Mouse (Mus musculus) liver, embryonic 16.5 days (tissue): ENCODE results near the gene Ush2a. TPM values are rescaled to one million over a fixed set of nuclear protein-coding genes. Genes with fewer than 3 reads are reported as not detected.

Experiments used
- ATAC-seq: fragments of 200-750 bp; cut with Nextera tagmentation; 2 replicates; pipeline ENCODE4 v1.8.0; 2017; ENCODE audit warnings: low read depth, mild to moderate bottlenecking, moderate number of reproducible peaks, moderate library complexity
- H3K27ac ChIP-seq: fragments of 300-500 bp; sonication (generic); 2 replicates; pipeline ENCODE4 v1.5.1; 2014; ENCODE audit warnings: mild to moderate bottlenecking, low read length
- H3K27me3 ChIP-seq: fragments of 300-500 bp; sonication (generic); 2 replicates; pipeline ENCODE4 v1.6.1; 2014; ENCODE audit warnings: low read depth, low read length, mixed read lengths; ENCODE audit not compliant: control insufficient read depth, insufficient read depth
- H3K36me3 ChIP-seq: fragments of 300-500 bp; sonication (generic); 2 replicates; pipeline ENCODE4 v1.6.1; 2014; ENCODE audit warnings: mild to moderate bottlenecking; ENCODE audit not compliant: control insufficient read depth, insufficient read depth
- H3K4me1 ChIP-seq: fragments of 300-500 bp; sonication (generic); 2 replicates; pipeline ENCODE4 v1.6.1; 2014; ENCODE audit warnings: low read depth, low read length, mixed read lengths; ENCODE audit not compliant: control insufficient read depth
- H3K4me2 ChIP-seq: fragments of 300-500 bp; sonication (generic); 2 replicates; pipeline ENCODE4 v1.6.1; 2014; ENCODE audit warnings: low read depth, low read length, mixed read lengths
- H3K4me3 ChIP-seq: fragments of 300-500 bp; sonication (generic); 2 replicates; pipeline ENCODE4 v1.5.1; 2014; ENCODE audit warnings: low read depth, mild to moderate bottlenecking, low read length
- H3K9ac ChIP-seq: fragments of 300-500 bp; sonication (generic); 2 replicates; pipeline ENCODE4 v1.6.1; 2014; ENCODE audit warnings: low read depth, low read length
- H3K9me3 ChIP-seq: fragments of 300-500 bp; sonication (generic); replicated peaks from 2 replicates; pipeline ENCODE4 v1.6.1; 2016; ENCODE audit warnings: low read length; ENCODE audit not compliant: control insufficient read depth
- WGBS: fragments of 180-500 bp; shearing (Covaris S2); extraction: QIAGEN DNeasy Blood & Tissue Kit; methylation state at CpG from one replicate; pipeline ENCODE4 v1.1.7; 2014; ENCODE audit not compliant: insufficient replicate concordance; 5-methylcytosine and 5-hydroxymethylcytosine counted together
- polyA plus RNA-seq: library from polyadenylated mRNA; unstranded; fragments of >200 nt; fragmentation: Nextera tagmentation; extraction: Ambion mirVana; gene quantifications from 2 replicates; pipeline ENCODE4 v1.2.1, GENCODE M21; 2015

Gene Ush2a
- polyA plus RNA-seq, 1 experiment from 2014 or later: 0.01 TPM

DNA sequence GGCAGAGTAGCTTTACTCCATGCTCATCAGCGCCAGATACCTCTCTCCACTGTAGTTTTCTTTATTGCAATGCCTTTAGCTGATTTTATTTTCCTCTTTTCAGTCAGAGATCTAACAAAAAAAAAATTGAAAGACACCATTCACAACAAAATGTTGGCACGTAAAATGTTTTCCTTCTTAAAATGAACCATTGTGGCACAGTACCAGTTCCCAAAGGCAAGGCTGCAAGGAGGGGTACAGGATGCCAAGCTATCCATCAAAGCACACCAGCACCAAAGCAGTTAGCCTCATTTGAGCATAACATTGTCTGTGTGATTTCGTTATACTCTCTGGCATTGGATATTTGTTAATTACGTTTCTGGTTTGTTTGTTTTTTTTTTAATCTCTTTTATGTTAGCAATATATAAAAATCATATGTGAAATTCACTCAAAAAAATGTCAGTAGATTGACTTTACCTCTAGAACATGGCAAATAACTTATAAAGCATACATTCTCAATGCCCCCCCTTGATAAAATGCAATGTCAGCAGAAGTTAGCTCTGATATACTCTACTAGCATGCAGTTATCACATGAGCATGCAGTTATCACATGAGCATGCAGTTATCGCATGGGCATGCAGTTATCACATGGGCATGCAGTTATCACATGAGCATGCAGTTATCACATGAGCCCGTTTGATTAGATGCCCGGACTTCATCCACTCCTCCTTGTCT is 510.9 kb downstream of the Ush2a start:
- H3K27me3 ChIP-seq: no peaks in the 10 kb centered on the region

DNA sequence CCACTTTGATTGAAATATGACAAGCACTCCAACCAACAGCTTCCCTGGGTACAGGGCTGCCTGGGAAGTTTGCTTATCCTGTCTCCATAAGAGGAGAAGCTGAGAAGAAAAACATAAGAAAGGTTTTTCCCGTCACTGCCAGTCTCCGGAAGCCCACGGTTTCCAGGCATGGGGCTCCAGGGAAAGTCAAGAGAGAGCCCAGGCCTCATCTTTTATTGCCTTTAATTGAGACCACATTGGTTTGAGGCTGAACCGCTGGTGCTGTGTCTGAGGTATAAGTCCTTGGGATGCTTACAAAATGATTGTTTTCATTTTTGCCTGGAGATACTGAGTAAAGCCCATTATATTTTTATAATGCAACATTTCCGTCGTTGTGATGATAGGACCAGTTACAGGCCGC is 511.8 kb downstream of the Ush2a start:
- ATAC-seq: no peak
- no peaks in the 10 kb centered on the region for H3K36me3 ChIP-seq
- no peak overlapping the region for H3K9ac ChIP-seq
- H3K27me3 ChIP-seq: no peaks in the 10 kb centered on the region
- 69% methylated on average over 7 of the region's 7 CpGs for WGBS
- H3K4me1 ChIP-seq: no peaks in the 10 kb centered on the region
- H3K4me3 ChIP-seq: no peak overlapping the region
- no peak overlapping the region for H3K4me2 ChIP-seq
- no peak overlapping the region for H3K27ac ChIP-seq
- no peaks in the 10 kb centered on the region for H3K9me3 ChIP-seq

More for the DNA sequence above, 510.9 kb downstream of the Ush2a start:
- no peaks in the 10 kb centered on the region for H3K4me1 ChIP-seq
- no peak overlapping the region for H3K4me2 ChIP-seq
- no peaks in the 10 kb centered on the region for H3K9me3 ChIP-seq
- no peak overlapping the region for H3K4me3 ChIP-seq
- H3K27ac ChIP-seq: no peak overlapping the region
- no peak for ATAC-seq
- 61% methylated on average over 7 of the region's 7 CpGs for WGBS
- no peaks in the 10 kb centered on the region for H3K36me3 ChIP-seq
- no peak overlapping the region for H3K9ac ChIP-seq

DNA sequence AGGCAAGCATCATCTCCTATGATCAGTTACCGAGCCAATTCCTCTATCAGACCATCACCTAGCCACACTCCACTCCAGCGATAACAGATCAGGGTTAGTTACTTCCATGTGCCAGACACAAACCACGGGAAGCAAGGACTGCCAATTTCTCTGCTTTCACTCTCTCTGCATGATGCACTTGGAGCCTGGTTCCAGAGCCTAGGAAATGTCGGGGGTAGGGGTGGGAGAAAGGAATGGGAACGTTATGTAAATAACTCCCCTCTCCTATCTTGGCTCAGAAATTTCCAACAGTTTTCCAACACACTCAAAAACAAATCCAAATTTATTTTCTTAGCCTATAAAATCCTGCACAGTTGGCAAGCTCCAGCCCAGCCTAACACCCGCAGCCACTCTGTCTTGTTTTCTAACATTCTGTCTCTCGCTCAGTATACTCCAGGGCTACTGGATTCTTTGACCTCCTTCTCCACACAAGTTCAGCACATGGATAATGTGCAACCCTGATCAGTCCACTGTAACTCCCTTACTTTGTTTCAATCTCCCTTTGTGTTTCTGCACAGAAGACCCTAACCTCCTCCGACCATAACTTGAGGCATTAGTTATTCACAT is 515.8 kb downstream of the Ush2a start:
- Histone ChIP-seq H3K4me1 (no peaks in the 10 kb centered on the region), H3K36me3 (no peaks in the 10 kb centered on the region), H3K27ac (no peak overlapping the region), H3K9ac (no peak overlapping the region), H3K4me2 (no peak overlapping the region), H3K27me3 (no peaks in the 10 kb centered on the region), H3K9me3 (no peaks in the 10 kb centered on the region), H3K4me3 (no peak overlapping the region)
- no peak for ATAC-seq
- WGBS: 57% methylated on average over 8 of the region's 8 CpGs

DNA sequence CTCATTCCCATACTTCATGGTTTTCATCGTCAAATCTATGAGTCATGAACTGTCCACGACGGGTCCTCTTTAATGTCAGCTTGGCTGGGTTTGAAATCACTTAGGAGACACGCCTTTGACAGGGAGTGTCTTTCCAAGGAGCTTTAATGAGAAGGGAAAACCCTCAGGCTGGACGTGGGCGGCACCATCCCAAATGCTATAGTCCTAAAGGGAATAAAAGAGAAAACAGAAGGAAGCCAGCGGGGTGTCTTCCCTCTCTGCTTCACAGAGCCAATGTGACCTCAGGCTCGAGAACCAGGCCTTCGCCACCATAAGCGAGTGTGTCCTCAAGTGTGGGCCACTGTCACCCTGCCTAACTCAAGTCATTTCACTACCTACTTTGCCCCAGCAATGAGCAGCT is 523.2 kb downstream of the Ush2a start:
- WGBS: 61% methylated on average over 10 of the region's 10 CpGs
- ATAC-seq: no peak
- H3K4me1 ChIP-seq: no peaks in the 10 kb centered on the region
- H3K4me3 ChIP-seq: no peak overlapping the region
- no peaks in the 10 kb centered on the region for H3K36me3 ChIP-seq
- no peak overlapping the region for H3K9ac ChIP-seq
- H3K4me2 ChIP-seq: no peak overlapping the region
- H3K27ac ChIP-seq: no peak overlapping the region
- H3K27me3 ChIP-seq: no peaks in the 10 kb centered on the region
- no peaks in the 10 kb centered on the region for H3K9me3 ChIP-seq

DNA sequence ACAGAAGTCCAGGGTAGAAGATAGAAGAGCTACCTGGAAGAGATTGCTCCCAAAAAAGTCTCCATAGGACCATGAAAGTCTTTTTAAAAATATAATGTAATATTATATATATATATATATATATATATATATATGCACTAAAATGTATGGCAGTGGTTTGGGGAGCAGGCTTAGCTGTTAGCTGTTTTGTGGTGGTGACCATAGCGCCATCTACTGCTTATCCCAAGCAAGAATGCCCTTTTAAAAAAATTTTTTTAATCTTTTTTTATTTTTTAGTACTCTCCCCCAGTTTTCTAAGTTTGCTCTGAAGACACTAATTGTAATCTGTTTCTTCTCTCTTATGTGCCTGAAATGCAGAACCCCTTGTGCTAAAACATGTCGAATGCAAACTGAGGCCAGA is 543.2 kb downstream of the Ush2a start:
- Histone ChIP-seq H3K4me3 (no peak overlapping the region), H3K27ac (no peak overlapping the region), H3K36me3 (no peaks in the 10 kb centered on the region), H3K9ac (no peak overlapping the region), H3K4me1 (no peaks in the 10 kb centered on the region), H3K27me3 (no peaks in the 10 kb centered on the region), H3K9me3 (no peaks in the 10 kb centered on the region), H3K4me2 (no peak overlapping the region)
- ATAC-seq: no peak
- WGBS: 22% methylated on average over 2 of the region's 2 CpGs

DNA sequence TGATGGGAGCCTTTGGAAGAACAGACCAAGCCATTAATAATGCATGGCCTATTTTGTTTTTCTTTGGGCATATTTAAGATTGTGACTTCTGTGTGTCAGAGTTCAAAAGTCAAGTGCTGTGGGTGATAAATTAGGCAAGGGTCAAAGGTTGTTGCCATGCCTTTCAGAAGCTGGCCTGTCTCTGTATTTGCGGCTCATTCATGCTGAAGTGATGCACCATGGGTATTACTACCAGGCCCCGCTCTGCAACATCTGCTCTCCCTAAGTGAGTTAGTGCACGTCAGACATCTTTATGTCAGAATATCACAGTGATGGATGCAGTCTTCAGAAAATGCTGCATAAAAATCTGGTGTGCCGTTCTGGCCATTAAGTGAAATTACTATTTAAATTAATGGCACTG is 544.0 kb downstream of the Ush2a start:
- Histone ChIP-seq H3K9ac (no peak overlapping the region), H3K4me2 (no peak overlapping the region), H3K4me3 (no peak overlapping the region), H3K27ac (no peak overlapping the region), H3K36me3 (no peaks in the 10 kb centered on the region), H3K4me1 (no peaks in the 10 kb centered on the region), H3K9me3 (no peaks in the 10 kb centered on the region), H3K27me3 (no peaks in the 10 kb centered on the region)
- WGBS: 62% methylated on average over 4 of the region's 4 CpGs
- ATAC-seq: no peak

DNA sequence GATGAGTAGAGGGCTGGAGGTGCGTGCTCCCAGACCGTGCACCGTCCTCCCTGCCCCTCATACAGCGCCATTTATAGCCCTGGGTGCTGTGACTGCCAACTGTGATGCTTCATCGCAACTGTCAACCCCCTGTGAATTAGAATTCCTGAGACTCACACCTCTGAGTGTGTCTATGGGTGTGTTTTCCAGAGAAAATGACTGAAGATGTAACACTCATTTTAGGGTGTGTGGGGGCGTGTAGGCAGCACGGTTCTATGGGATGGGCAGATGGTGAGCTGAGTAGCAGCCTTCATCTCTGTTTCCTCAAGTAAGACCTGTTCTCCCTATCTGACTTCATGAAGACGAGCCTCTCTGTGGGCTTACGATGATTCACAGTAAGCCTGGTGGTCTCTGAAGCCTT is 548.8 kb downstream of the Ush2a start:
- no peaks in the 10 kb centered on the region for H3K27me3 ChIP-seq
- H3K4me1 ChIP-seq: no peaks in the 10 kb centered on the region
- H3K9ac ChIP-seq: no peak overlapping the region
- no peaks in the 10 kb centered on the region for H3K9me3 ChIP-seq
- no peak for ATAC-seq
- no peak overlapping the region for H3K27ac ChIP-seq
- 69% methylated on average over 9 of the region's 9 CpGs for WGBS
- no peaks in the 10 kb centered on the region for H3K36me3 ChIP-seq
- no peak overlapping the region for H3K4me2 ChIP-seq
- no peak overlapping the region for H3K4me3 ChIP-seq

DNA sequence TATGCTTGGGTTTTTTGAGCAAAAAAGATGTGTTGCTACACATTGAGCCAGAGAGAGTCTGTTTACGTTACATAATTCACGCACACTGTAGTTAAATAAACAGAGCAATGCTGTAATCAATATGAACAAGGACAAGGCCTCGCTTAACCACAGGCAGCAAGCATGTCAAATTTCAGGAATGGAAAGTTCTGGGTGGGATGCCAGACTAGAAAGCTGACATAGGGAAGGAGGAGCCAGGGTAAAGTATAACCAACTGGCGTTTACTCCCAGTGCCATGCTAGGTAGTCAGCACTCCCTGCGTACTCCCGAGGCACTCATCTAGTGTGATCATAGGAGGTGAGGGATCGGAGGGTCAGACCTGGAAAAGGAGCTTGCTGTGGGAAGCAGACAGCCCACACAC is 553.2 kb downstream of the Ush2a start:
- Histone ChIP-seq H3K4me1 (no peaks in the 10 kb centered on the region), H3K4me3 (no peak overlapping the region), H3K9ac (no peak overlapping the region), H3K27ac (no peak overlapping the region), H3K4me2 (no peak overlapping the region), H3K27me3 (no peaks in the 10 kb centered on the region), H3K36me3 (no peaks in the 10 kb centered on the region), H3K9me3 (no peaks in the 10 kb centered on the region)
- no peak for ATAC-seq
- 60% methylated on average over 7 of the region's 7 CpGs for WGBS

DNA sequence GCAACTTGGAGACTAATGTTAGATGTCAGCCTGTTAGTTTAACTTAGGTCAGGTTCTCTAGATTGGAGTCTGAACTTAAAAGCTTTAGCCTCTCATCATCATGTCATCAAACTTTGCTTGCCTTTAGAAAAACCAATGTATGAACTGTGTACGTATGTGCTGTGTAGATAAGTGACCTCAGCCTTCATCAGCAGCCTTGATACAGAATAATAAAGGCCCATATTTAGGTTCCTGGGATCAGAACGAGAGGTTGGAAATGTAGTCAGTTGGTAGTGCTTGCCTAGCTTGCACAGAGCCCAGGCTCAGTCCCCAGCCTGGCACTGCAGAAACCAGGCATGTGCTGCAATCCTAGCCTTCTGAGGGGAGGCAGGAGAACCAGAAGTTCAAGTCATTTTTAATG is 562.4 kb downstream of the Ush2a start:
- H3K27me3 ChIP-seq: no peaks in the 10 kb centered on the region
- no peak overlapping the region for H3K27ac ChIP-seq
- H3K9ac ChIP-seq: no peak overlapping the region
- H3K4me2 ChIP-seq: no peak overlapping the region
- H3K36me3 ChIP-seq: no peaks in the 10 kb centered on the region
- ATAC-seq: no peak
- H3K4me1 ChIP-seq: no peaks in the 10 kb centered on the region
- H3K4me3 ChIP-seq: no peak overlapping the region
- 34% methylated on average over 2 of the region's 2 CpGs for WGBS
- H3K9me3 ChIP-seq: no peaks in the 10 kb centered on the region
